Mouse (Mus musculus) heart, postnatal 36 days (tissue): ENCODE measurements around the gene Cacna1g. TPM values are rescaled to one million over a fixed set of nuclear protein-coding genes. Genes with fewer than 3 reads are reported as not detected.

Experiments
- DNase-seq, 2 experiments: peaks; one replicate each; pipeline ENCODE4 v3.0.0; 2021 to 2022
- intact Hi-C: fragments of 180-260 bp; cut with DNase I; formaldehyde crosslinking; loops from one replicate; pipeline ENCODE4 v1.15.1; 2025
- total RNA-seq, 2 experiments: library from RNA; stranded (reverse); gene quantifications; 2 replicates each; pipeline ENCODE4 v1.2.3; 2021

Gene Cacna1g
- total RNA-seq, 2 experiments from 2014 or later = 13.8 to 14.2 TPM

GRCm38 (mm10) chr11:94374276-94374948 lies 99.6 kb downstream of the Cacna1g start:
- DNase-seq = no peak
- intact Hi-C loops = no loop called here

GRCm38 (mm10) chr11:94370809-94371208 lies 103.2 kb downstream of the Cacna1g start:
- no peak for DNase-seq
- intact Hi-C loops = no loop called here

- no peak for DNase-seq
- intact Hi-C loops = no loop called here
Observed at GRCm38 (mm10) chr11:94369981-94370380, 104.0 kb downstream of the Cacna1g start.

GRCm38 (mm10) chr11:94365340-94365739 lies 108.7 kb downstream of the Cacna1g start:
- intact Hi-C loops = no loop called here
- DNase-seq = no peak

GRCm38 (mm10) chr11:94363690-94364089 lies 110.3 kb downstream of the Cacna1g start:
- no peak for DNase-seq
- intact Hi-C loops = no loop called here

- no peak for DNase-seq
- intact Hi-C loops = no loop called here
Observed at GRCm38 (mm10) chr11:94362101-94362500, 111.9 kb downstream of the Cacna1g start.

GRCm38 (mm10) chr11:94361166-94361870 lies 112.7 kb downstream of the Cacna1g start:
- DNase-seq = no peak
- intact Hi-C loops = no loop called here

GRCm38 (mm10) chr11:94359168-94359567 lies 114.8 kb downstream of the Cacna1g start:
- intact Hi-C loops = no loop called here
- no peak for DNase-seq

Other genes with a start within 250 kb of the Cacna1g start
- 1 to 10 TPM; 4.0 to 4.2 TPM for gene Wfikkn2, start 228.2 kb downstream of the Cacna1g start, total RNA-seq
- gene Gm21885, start 192.3 kb downstream of the Cacna1g start, total RNA-seq = under 1 TPM in 1 of 2 experiments, not detected in 1; 0.42 TPM
- 10 to 100 TPM; 31.9 to 34.3 TPM for gene Luc7l3, start 152.2 kb downstream of the Cacna1g start, total RNA-seq
- gene Ankrd40, start 146.2 kb downstream of the Cacna1g start, total RNA-seq = 100 to 1,000 TPM; 263 to 301 TPM
- gene Abcc3, start 81.2 kb downstream of the Cacna1g start, total RNA-seq = 1 to 10 TPM; 1.7 to 3.9 TPM
- under 1 TPM; 0.42 to 0.62 TPM for gene Spata20, start 12.0 kb upstream of the Cacna1g start, total RNA-seq
- 10 to 100 TPM; 26.7 to 31.2 TPM for gene Epn3, start 25.8 kb upstream of the Cacna1g start, total RNA-seq
- gene Mycbpap, start 47.5 kb upstream of the Cacna1g start, total RNA-seq = 1 to 10 TPM in 1 of 2 experiments, under 1 TPM in 1; 0.89 to 1.3 TPM
- 10 to 100 TPM in 1 of 2 experiments, 1 to 10 TPM in 1; 9.6 to 14.2 TPM for gene Rsad1, start 75.1 kb upstream of the Cacna1g start, total RNA-seq
- gene Chad, start 90.8 kb upstream of the Cacna1g start, total RNA-seq = 1 to 10 TPM; 1.0 to 1.2 TPM
- 10 to 100 TPM; 26.5 to 28.9 TPM for gene Acsf2, start 127.7 kb upstream of the Cacna1g start, total RNA-seq
- gene Lrrc59, start 155.6 kb upstream of the Cacna1g start, total RNA-seq = 10 to 100 TPM; 31.1 to 33.8 TPM
- gene Mrpl27, start 179.6 kb upstream of the Cacna1g start, total RNA-seq = 10 to 100 TPM; 59.2 to 60.1 TPM
- under 1 TPM in 1 of 2 experiments, not detected in 1; 0.25 TPM for gene Eme1, start 179.8 kb upstream of the Cacna1g start, total RNA-seq
- gene Xylt2, start 203.3 kb upstream of the Cacna1g start, total RNA-seq = 10 to 100 TPM in 1 of 2 experiments, 1 to 10 TPM in 1; 10.0 to 10.4 TPM
- gene Gm11541, start 230.3 kb upstream of the Cacna1g start, total RNA-seq = not detected